Mouse (Mus musculus): ENCODE results near the gene Frat2. TPM values are rescaled to one million over a fixed set of nuclear protein-coding genes. Genes with fewer than 3 reads are reported as not detected.

Gene Frat2
- polyA plus RNA-seq, 1 experiment from 2014 or later, result 5.6 TPM

DNA sequence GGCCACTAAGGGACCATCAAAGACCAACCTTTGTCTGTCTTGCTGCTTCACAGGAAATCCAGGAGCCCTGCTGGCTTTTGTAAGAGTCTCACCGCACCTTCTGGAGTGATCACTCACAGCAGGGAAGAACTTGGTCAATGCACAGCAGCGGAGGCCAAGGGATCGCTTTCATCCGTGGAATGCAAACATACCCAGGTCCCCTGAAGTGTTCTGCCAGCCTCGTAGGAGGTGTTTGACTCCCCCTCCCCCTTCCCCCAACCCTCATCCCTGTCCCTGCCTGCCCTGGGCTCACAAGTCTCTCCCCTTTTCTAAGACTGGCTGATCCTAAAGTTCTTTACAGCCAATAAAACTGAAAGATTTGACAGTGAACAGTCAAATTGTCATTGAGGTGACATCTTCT lies 26.5 kb downstream of the Frat2 start:
- no peak for DNase-seq
- Histone ChIP-seq H3K36me3 (ENCODE audit: control insufficient read depth, insufficient read depth, low read length) (no peaks in the 10 kb centered on the region), H3K27me3 (ENCODE audit: control insufficient read depth, insufficient read depth, low read length) (no peaks in the 10 kb centered on the region), H3K9me3 (ENCODE audit: control insufficient read depth, low read length) (no peaks in the 10 kb centered on the region), H3K4me1 (ENCODE audit: control insufficient read depth, insufficient read depth, low read length) (no peaks in the 10 kb centered on the region), H3K4me2 (ENCODE audit: low read length) (no peak overlapping the region), H3K9ac (replicated peaks; ENCODE audit: low read length) (no peak overlapping the region), H3K4me3 (replicated peaks; ENCODE audit: low read depth, low read length) (no peak overlapping the region), H3K27ac (replicated peaks; ENCODE audit: low read depth, low read length) (no peak overlapping the region)
- no peak for ATAC-seq (ENCODE audit: low FRiP score, low TSS enrichment)
- WGBS, result 6% methylated on average over 5 of the region's 5 CpGs

DNA sequence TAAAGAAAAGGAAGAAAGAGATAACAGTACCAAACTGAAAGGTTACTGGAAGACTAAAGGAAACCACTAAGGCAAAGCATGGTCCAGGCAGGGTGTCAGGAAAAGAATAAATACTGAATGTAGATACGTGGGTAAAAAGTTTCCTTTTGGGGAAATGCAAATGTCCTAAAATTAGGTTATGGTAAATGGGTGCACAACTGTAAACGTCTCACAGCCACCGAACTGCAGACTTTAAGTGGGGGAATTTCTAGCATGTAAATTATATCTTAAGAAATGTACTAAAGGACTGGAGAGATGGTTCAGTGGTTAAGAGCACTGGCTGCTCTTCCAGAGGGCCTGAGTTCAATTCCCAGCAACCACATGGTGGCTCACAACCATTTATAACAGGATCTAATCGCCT lies 29.2 kb downstream of the Frat2 start:
- no peaks in the 10 kb centered on the region for H3K36me3 ChIP-seq (ENCODE audit: control insufficient read depth, insufficient read depth, low read length)
- no peaks in the 10 kb centered on the region for H3K27me3 ChIP-seq (ENCODE audit: control insufficient read depth, insufficient read depth, low read length)
- H3K4me3 ChIP-seq (replicated peaks; ENCODE audit: low read depth, low read length), result no peak overlapping the region
- no peak overlapping the region for H3K9ac ChIP-seq (replicated peaks; ENCODE audit: low read length)
- no peaks in the 10 kb centered on the region for H3K9me3 ChIP-seq (ENCODE audit: control insufficient read depth, low read length)
- no peaks in the 10 kb centered on the region for H3K4me1 ChIP-seq (ENCODE audit: control insufficient read depth, insufficient read depth, low read length)
- H3K4me2 ChIP-seq (ENCODE audit: low read length), result no peak overlapping the region
- no peak for DNase-seq
- H3K27ac ChIP-seq (replicated peaks; ENCODE audit: low read depth, low read length), result no peak overlapping the region
- ATAC-seq (ENCODE audit: low FRiP score, low TSS enrichment), result no peak
- 82% methylated on average over 4 of the region's 4 CpGs for WGBS

DNA sequence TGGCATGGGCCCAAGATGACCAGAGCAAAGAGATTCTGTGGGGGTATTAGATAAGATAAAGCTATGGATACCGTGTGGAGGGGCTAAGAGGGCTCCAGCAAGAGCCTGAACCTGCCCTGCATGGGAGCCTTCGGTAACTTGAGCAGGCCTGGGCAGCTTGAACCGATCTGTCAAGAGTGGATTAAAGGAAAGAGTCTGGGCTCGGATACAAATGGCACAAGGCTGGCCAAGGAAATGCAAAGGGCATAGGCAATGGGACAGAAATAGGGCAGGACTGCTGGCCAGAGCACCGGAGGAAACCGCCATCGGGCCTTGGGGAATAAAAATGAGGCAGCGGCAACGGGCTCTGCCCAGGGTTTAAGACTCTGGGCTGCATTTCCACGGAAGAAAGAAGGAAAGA lies 30.6 kb downstream of the Frat2 start:
- Histone ChIP-seq H3K4me2 (ENCODE audit: low read length) (no peak overlapping the region), H3K27ac (replicated peaks; ENCODE audit: low read depth, low read length) (no peak overlapping the region), H3K36me3 (ENCODE audit: control insufficient read depth, insufficient read depth, low read length) (no peaks in the 10 kb centered on the region), H3K9me3 (ENCODE audit: control insufficient read depth, low read length) (no peaks in the 10 kb centered on the region), H3K4me1 (ENCODE audit: control insufficient read depth, insufficient read depth, low read length) (no peaks in the 10 kb centered on the region), H3K4me3 (replicated peaks; ENCODE audit: low read depth, low read length) (no peak overlapping the region), H3K27me3 (ENCODE audit: control insufficient read depth, insufficient read depth, low read length) (no peaks in the 10 kb centered on the region), H3K9ac (replicated peaks; ENCODE audit: low read length) (no peak overlapping the region)
- DNase-seq (no peak), ATAC-seq (ENCODE audit: low FRiP score, low TSS enrichment) (no peak)
- WGBS, result 62% methylated on average over 10 of the region's 10 CpGs

DNA sequence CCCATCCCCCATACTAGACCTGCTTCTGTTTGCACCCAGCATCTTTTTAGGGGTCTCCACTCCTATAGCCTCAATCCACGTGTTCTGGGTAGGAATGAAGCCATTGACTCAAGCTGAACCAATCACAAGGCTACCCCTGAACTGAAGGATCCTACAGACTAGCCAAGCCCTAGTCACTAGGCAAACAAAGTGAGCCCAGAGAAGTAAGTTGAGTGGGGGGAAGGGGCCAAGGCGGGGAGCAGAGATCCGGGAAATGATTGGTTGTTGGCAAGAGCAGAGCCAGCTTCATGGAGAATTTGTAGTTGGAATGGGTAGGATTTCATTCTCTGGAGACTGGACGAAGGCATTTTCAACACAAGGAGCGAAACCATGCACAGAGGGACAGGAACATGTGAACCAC lies 31.0 kb downstream of the Frat2 start:
- H3K9me3 ChIP-seq (ENCODE audit: control insufficient read depth, low read length), result no peaks in the 10 kb centered on the region
- WGBS, result 72% methylated on average over 5 of the region's 5 CpGs
- H3K4me1 ChIP-seq (ENCODE audit: control insufficient read depth, insufficient read depth, low read length), result no peaks in the 10 kb centered on the region
- no peak overlapping the region for H3K4me3 ChIP-seq (replicated peaks; ENCODE audit: low read depth, low read length)
- H3K27ac ChIP-seq (replicated peaks; ENCODE audit: low read depth, low read length), result no peak overlapping the region
- DNase-seq, result no peak
- no peaks in the 10 kb centered on the region for H3K27me3 ChIP-seq (ENCODE audit: control insufficient read depth, insufficient read depth, low read length)
- H3K9ac ChIP-seq (replicated peaks; ENCODE audit: low read length), result no peak overlapping the region
- no peak for ATAC-seq (ENCODE audit: low FRiP score, low TSS enrichment)
- no peaks in the 10 kb centered on the region for H3K36me3 ChIP-seq (ENCODE audit: control insufficient read depth, insufficient read depth, low read length)
- H3K4me2 ChIP-seq (ENCODE audit: low read length), result no peak overlapping the region

- no peak overlapping the region for H3K4me2 ChIP-seq (ENCODE audit: low read length)
- H3K4me1 ChIP-seq (ENCODE audit: control insufficient read depth, insufficient read depth, low read length), result no peaks in the 10 kb centered on the region
- 86% methylated on average over 5 of the region's 5 CpGs for WGBS
- no peak overlapping the region for H3K4me3 ChIP-seq (replicated peaks; ENCODE audit: low read depth, low read length)
- no peaks in the 10 kb centered on the region for H3K36me3 ChIP-seq (ENCODE audit: control insufficient read depth, insufficient read depth, low read length)
- H3K27me3 ChIP-seq (ENCODE audit: control insufficient read depth, insufficient read depth, low read length), result no peaks in the 10 kb centered on the region
- no peak for DNase-seq
- no peaks in the 10 kb centered on the region for H3K9me3 ChIP-seq (ENCODE audit: control insufficient read depth, low read length)
- no peak for ATAC-seq (ENCODE audit: low FRiP score, low TSS enrichment)
- H3K9ac ChIP-seq (replicated peaks; ENCODE audit: low read length), result no peak overlapping the region
- H3K27ac ChIP-seq (replicated peaks; ENCODE audit: low read depth, low read length), result no peak overlapping the region
Measured at GRCm38 (mm10) chr19:41816410-41816809, 31.5 kb downstream of the Frat2 start.

GRCm38 (mm10) chr19:41813374-41813773 lies 34.6 kb downstream of the Frat2 start:
- no peak overlapping the region for H3K9ac ChIP-seq (replicated peaks; ENCODE audit: low read length)
- no peak overlapping the region for H3K4me2 ChIP-seq (ENCODE audit: low read length)
- ATAC-seq (ENCODE audit: low FRiP score, low TSS enrichment), result no peak
- no peak overlapping the region for H3K27ac ChIP-seq (replicated peaks; ENCODE audit: low read depth, low read length)
- no peaks in the 10 kb centered on the region for H3K36me3 ChIP-seq (ENCODE audit: control insufficient read depth, insufficient read depth, low read length)
- H3K4me1 ChIP-seq (ENCODE audit: control insufficient read depth, insufficient read depth, low read length), result no peaks in the 10 kb centered on the region
- no peak overlapping the region for H3K4me3 ChIP-seq (replicated peaks; ENCODE audit: low read depth, low read length)
- no peak for DNase-seq
- H3K27me3 ChIP-seq (ENCODE audit: control insufficient read depth, insufficient read depth, low read length), result no peaks in the 10 kb centered on the region
- WGBS, result 91% methylated on average over 4 of the region's 4 CpGs
- no peaks in the 10 kb centered on the region for H3K9me3 ChIP-seq (ENCODE audit: control insufficient read depth, low read length)

GRCm38 (mm10) chr19:41812525-41812924 lies 35.4 kb downstream of the Frat2 start:
- Histone ChIP-seq H3K4me1 (ENCODE audit: control insufficient read depth, insufficient read depth, low read length) (no peaks in the 10 kb centered on the region), H3K36me3 (ENCODE audit: control insufficient read depth, insufficient read depth, low read length) (no peaks in the 10 kb centered on the region), H3K4me2 (ENCODE audit: low read length) (no peak overlapping the region), H3K4me3 (replicated peaks; ENCODE audit: low read depth, low read length) (no peak overlapping the region), H3K9me3 (ENCODE audit: control insufficient read depth, low read length) (no peaks in the 10 kb centered on the region), H3K9ac (replicated peaks; ENCODE audit: low read length) (no peak overlapping the region), H3K27ac (replicated peaks; ENCODE audit: low read depth, low read length) (no peak overlapping the region), H3K27me3 (ENCODE audit: control insufficient read depth, insufficient read depth, low read length) (no peaks in the 10 kb centered on the region)
- WGBS, result 94% methylated on average over 10 of the region's 10 CpGs
- DNase-seq (no peak), ATAC-seq (ENCODE audit: low FRiP score, low TSS enrichment) (no peak)

GRCm38 (mm10) chr19:41810074-41810473 lies 37.9 kb downstream of the Frat2 start:
- H3K36me3 ChIP-seq (ENCODE audit: control insufficient read depth, insufficient read depth, low read length), result no peaks in the 10 kb centered on the region
- no peak overlapping the region for H3K4me3 ChIP-seq (replicated peaks; ENCODE audit: low read depth, low read length)
- no peaks in the 10 kb centered on the region for H3K9me3 ChIP-seq (ENCODE audit: control insufficient read depth, low read length)
- ATAC-seq (ENCODE audit: low FRiP score, low TSS enrichment) (no peak), DNase-seq (no peak)
- no peaks in the 10 kb centered on the region for H3K4me1 ChIP-seq (ENCODE audit: control insufficient read depth, insufficient read depth, low read length)
- no peaks in the 10 kb centered on the region for H3K27me3 ChIP-seq (ENCODE audit: control insufficient read depth, insufficient read depth, low read length)
- no peak overlapping the region for H3K4me2 ChIP-seq (ENCODE audit: low read length)
- 72% methylated on average over 5 of the region's 5 CpGs for WGBS
- no peak overlapping the region for H3K9ac ChIP-seq (replicated peaks; ENCODE audit: low read length)
- no peak overlapping the region for H3K27ac ChIP-seq (replicated peaks; ENCODE audit: low read depth, low read length)

DNA sequence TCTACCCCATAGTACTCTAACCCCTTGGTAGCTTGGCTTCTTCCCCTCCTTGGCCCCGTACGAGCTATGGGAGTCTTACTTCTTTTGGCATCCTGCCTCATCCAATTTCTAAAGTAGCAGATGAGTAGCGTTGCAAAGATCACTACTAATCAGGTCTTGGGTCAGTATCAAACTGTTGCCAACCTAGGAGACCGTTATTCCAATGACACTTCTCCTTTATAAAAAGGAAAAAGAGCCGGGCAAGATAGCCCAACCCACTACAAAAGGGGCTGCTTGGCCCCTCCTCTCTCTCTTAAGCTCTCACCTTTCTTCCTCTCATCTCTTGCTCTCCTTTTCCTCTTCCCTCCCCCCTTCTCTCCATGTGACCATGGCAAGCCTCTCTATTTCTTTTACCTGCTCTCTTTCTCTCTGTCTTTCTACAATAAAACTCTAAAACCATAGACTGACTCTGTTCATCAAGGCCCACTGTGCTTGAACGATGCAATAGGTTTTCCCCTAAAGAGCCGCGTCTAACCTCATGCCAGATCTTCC lies 39.8 kb downstream of the Frat2 start:
- DNase-seq (no peak), ATAC-seq (ENCODE audit: low FRiP score, low TSS enrichment) (no peak)
- Histone ChIP-seq H3K27ac (replicated peaks; ENCODE audit: low read depth, low read length) (no peak overlapping the region), H3K4me3 (replicated peaks; ENCODE audit: low read depth, low read length) (no peak overlapping the region), H3K9me3 (ENCODE audit: control insufficient read depth, low read length) (no peaks in the 10 kb centered on the region), H3K36me3 (ENCODE audit: control insufficient read depth, insufficient read depth, low read length) (no peaks in the 10 kb centered on the region), H3K4me1 (ENCODE audit: control insufficient read depth, insufficient read depth, low read length) (no peaks in the 10 kb centered on the region), H3K27me3 (ENCODE audit: control insufficient read depth, insufficient read depth, low read length) (no peaks in the 10 kb centered on the region), H3K4me2 (ENCODE audit: low read length) (no peak overlapping the region), H3K9ac (replicated peaks; ENCODE audit: low read length) (no peak overlapping the region)
- 83% methylated on average over 8 of the region's 8 CpGs for WGBS
